Mouse (Mus musculus) stomach, adult 2 months (tissue): ENCODE measurements around the gene Wrap73. TPM values are rescaled to one million over a fixed set of nuclear protein-coding genes. Genes with fewer than 3 reads are reported as not detected.

Experiments used
- polyA plus RNA-seq: library from polyadenylated mRNA; depleted of rRNA; stranded (reverse); fragments of >200 nt; gene quantifications from 2 replicates; pipeline ENCODE4 v1.2.3, GENCODE M21; 2012; rRNA removed

The Wrap73 gene
- polyA plus RNA-seq: 13.1 and 13.3 TPM in 2 replicates

DNA sequence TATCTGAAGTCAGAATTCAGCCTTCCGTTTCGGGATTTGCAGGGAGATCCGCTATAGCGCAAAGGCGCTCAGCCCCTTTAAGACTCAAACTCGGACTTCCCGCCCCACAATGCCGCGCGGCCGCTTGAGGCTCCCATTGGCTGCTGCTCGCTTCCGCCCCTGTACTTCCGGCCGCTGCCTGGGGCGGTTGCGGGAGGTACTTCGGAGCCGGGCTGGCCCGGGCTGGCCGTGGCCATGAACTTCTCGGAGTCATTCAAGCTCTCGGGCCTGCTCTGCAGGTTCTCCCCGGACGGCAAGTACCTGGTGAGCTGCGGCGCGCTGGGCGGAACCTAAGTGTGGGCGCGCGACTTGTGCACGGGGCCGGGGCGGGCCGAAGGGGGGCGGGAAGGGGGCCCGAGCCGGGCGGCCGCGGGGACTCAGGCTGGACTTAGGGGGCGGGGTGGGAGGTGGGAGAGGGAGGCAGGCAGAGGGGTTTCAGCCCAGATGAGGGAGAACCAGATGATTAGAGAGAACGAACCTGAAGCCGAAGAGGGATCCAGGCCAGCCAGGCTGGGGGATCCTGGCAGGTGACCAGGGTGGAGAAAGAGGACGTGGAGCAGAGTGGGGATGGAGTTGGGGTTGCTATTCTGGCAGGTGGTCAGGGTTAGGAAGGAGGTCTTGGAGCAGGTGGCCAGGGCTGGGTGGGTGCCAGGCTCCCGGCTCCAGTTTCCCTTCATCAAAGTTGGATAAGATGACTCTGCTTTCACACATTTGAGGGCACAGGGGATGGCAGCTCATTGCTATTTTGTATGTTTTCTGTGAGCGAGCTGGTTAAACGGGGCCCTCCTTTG, at the start of gene Wrap73:
Gene Wrap73 (plus strand): TSS at position 162 of the 830 bp plus-strand sequence.

GRCm38 (mm10) chr4:154140182-154140212, 2.2 kb upstream of the Wrap73 start, which contains the start of gene Trp73:
TSS of gene Trp73 (minus strand) at chr4:154140208.

GRCm38 (mm10) chr4:154160538-154161390, 18.6 kb downstream of the Wrap73 start, which contains the start of gene Tprgl:
TSS of gene Tprgl (minus strand) at chr4:154160666.

GRCm38 (mm10) chr4:154170506-154171150, 28.5 kb downstream of the Wrap73 start, which contains the start of gene Megf6:
TSS of gene Megf6 (plus strand) at chr4:154170730.

Other genes starting within 250 kb of the Wrap73 start
- gene A430005L14Rik, start 185.1 kb upstream of the Wrap73 start, polyA plus RNA-seq: 22.0 and 31.1 TPM in 2 replicates
- 4.2 and 5.3 TPM in 2 replicates for gene Dffb, start 167.2 kb upstream of the Wrap73 start, polyA plus RNA-seq
- gene Cep104, start 167.2 kb upstream of the Wrap73 start, polyA plus RNA-seq: 5.3 and 5.5 TPM in 2 replicates
- 25.4 and 35.3 TPM in 2 replicates for gene Lrrc47, start 130.6 kb upstream of the Wrap73 start, polyA plus RNA-seq
- gene Smim1, start 116.1 kb upstream of the Wrap73 start, polyA plus RNA-seq: 19.0 and 23.7 TPM in 2 replicates
- gene Ccdc27, start 99.7 kb upstream of the Wrap73 start, polyA plus RNA-seq: not detected in 2 replicates
- gene Trp73, start 2.2 kb upstream of the Wrap73 start, polyA plus RNA-seq: 0.57 and 1.0 TPM in 2 replicates
- 73.7 and 93.7 TPM in 2 replicates for gene Tprgl, start 18.3 kb downstream of the Wrap73 start, polyA plus RNA-seq
- gene Megf6, start 28.4 kb downstream of the Wrap73 start, polyA plus RNA-seq: 9.5 and 11.1 TPM in 2 replicates
- 46.9 and 47.0 TPM in 2 replicates for gene Arhgef16, start 159.3 kb downstream of the Wrap73 start, polyA plus RNA-seq
- gene B230104I21Rik, start 193.8 kb downstream of the Wrap73 start, polyA plus RNA-seq: not detected in 2 replicates